Mouse (Mus musculus) limb, embryonic 10.5 days (tissue): ENCODE data around the gene Irx4. TPM values are rescaled to one million over a fixed set of nuclear protein-coding genes. Genes with fewer than 3 reads are reported as not detected.
A peak's percentile ranks its signal among the peaks of the same experiment; 100 is the strongest.

Source experiments
- DNase-seq: peaks from one replicate; pipeline ENCODE4 v3.0.0-alpha.2; 2017; ENCODE audit warnings: low spot score
- H3K27ac ChIP-seq: fragments of 300-500 bp; sonication (generic); 2 replicates; pipeline ENCODE4 v1.5.1; 2016; ENCODE audit warnings: mild to moderate bottlenecking
- H3K27me3 ChIP-seq: fragments of 300-500 bp; sonication (generic); 2 replicates; pipeline ENCODE4 v1.6.1; 2016; ENCODE audit warnings: low read depth, mild to moderate bottlenecking; ENCODE audit not compliant: poor library complexity, severe bottlenecking
- H3K36me3 ChIP-seq: fragments of 300-500 bp; sonication (generic); 2 replicates; pipeline ENCODE4 v1.6.1; 2016; ENCODE audit warnings: mild to moderate bottlenecking, moderate library complexity
- H3K4me1 ChIP-seq: fragments of 300-500 bp; sonication (generic); 2 replicates; pipeline ENCODE4 v1.6.1; 2016
- H3K4me3 ChIP-seq: fragments of 300-500 bp; sonication (generic); 2 replicates; pipeline ENCODE4 v1.5.1; 2016; ENCODE audit warnings: mild to moderate bottlenecking, moderate library complexity
- H3K9me3 ChIP-seq: fragments of 300-500 bp; sonication (generic); replicated peaks from 2 replicates; pipeline ENCODE4 v1.6.1; 2016; ENCODE audit warnings: mild to moderate bottlenecking
- WGBS: fragments of 180-500 bp; shearing (Covaris S2); methylation state at CpG from one replicate; pipeline ENCODE4 v1.1.7; 2016; 5-methylcytosine and 5-hydroxymethylcytosine counted together
- polyA plus RNA-seq: library from polyadenylated mRNA; unstranded; fragments of >200 nt; fragmentation: Nextera tagmentation; extraction: Ambion mirVana; gene quantifications from 2 replicates; pipeline ENCODE4 v1.2.1, GENCODE M21; 2016

Gene Irx4
- polyA plus RNA-seq, 1 experiment from 2014 or later: 3.8 TPM

DNA sequence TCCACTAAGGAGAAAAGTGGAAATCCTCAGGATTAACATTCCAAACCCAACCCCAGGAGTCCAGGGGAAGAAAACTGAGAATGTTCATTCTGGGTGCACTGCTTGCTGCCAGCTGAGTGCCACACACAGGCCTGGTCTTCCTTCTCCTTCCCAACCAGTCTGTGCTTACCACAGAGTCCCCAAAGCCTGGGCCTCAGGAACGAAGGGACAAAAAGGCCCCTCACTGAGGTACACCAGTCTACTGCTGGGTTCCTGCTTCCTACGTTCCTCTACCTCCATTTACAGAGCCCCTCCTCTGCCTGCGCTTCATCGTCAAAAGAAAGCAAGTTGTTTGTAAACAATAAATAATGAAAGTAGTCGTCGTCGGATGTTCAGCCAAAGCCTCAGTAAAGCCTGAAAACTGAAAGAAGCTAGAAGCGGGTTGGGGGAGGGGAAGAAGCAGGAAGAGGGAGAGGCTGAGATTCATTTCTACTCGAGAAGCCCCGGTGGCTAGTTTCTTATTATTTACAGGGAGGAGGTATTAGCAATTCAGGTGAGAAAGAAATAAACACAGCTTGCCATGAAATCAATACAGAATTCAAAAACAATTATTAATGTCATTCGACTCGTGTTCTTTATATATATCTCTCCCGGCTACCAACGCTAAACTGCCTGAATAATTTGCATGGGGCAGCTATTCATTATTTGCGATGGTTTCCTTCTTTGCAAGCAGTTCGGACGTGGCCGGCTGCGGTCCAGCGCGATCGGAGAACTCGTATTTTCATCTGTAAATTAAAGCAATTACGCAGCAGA lies 2.3 kb downstream of the Irx4 start:
- Histone ChIP-seq H3K27ac (no peak overlapping the region), H3K36me3 (no peaks in the 10 kb centered on the region), H3K4me1 (peaks cover 52% of the 10 kb centered on the region), H3K27me3 (peaks cover 100% of the 10 kb centered on the region), H3K4me3 (peak overlapping the region; percentile 37), H3K9me3 (no peaks in the 10 kb centered on the region)
- WGBS: 2% methylated on average over 24 of the region's 24 CpGs
- peak; percentile 42 for DNase-seq

GRCm38 (mm10) chr13:73263128-73263971 lies 3.1 kb downstream of the Irx4 start:
- H3K27ac ChIP-seq: no peak overlapping the region
- peaks cover 100% of the 10 kb centered on the region for H3K27me3 ChIP-seq
- H3K4me1 ChIP-seq: peaks cover 56% of the 10 kb centered on the region
- peak; percentile 71 for DNase-seq
- under 1% methylated on average over 40 of the region's 40 CpGs for WGBS
- H3K4me3 ChIP-seq: peak overlapping the region; percentile 37
- no peaks in the 10 kb centered on the region for H3K9me3 ChIP-seq
- no peaks in the 10 kb centered on the region for H3K36me3 ChIP-seq

DNA sequence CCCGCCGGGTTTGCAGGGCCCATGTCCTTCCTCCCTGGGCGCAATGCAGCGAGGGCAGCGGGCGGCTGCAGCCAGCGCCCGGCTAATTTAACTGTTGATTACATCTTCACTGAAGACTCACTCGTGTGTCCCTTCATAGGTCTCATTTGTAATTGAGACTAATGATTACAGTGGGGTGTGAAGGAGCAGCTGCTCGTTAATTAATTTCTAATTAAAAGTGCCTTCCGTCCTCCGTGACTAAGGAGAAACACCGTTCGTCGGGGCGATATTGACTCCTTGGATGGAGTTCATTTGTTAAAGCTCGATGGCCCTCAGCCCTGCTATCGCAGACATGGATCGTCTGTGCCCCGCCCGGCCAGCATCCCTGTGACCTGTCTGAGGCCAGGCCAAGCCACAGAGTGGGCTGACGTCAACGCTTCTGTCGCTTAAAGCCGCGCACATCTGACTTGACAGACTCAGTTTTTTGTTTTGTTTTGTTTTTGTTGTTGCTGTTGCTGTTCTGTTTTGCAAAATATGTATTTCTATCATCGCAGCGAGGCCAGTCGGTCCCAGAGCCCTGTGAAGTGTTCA lies 4.0 kb downstream of the Irx4 start:
- peaks cover 63% of the 10 kb centered on the region for H3K4me1 ChIP-seq
- peaks cover 100% of the 10 kb centered on the region for H3K27me3 ChIP-seq
- H3K4me3 ChIP-seq: peak overlapping the region; percentile 37
- WGBS: 2% methylated on average over 29 of the region's 29 CpGs
- H3K9me3 ChIP-seq: no peaks in the 10 kb centered on the region
- no peak overlapping the region for H3K27ac ChIP-seq
- H3K36me3 ChIP-seq: no peaks in the 10 kb centered on the region
- DNase-seq: peak; percentile 45

- peaks cover 63% of the 10 kb centered on the region for H3K4me1 ChIP-seq
- H3K27me3 ChIP-seq: peaks cover 100% of the 10 kb centered on the region
- H3K4me3 ChIP-seq: no peak overlapping the region
- no peak overlapping the region for H3K27ac ChIP-seq
- no peak for DNase-seq
- no peaks in the 10 kb centered on the region for H3K36me3 ChIP-seq
- no peaks in the 10 kb centered on the region for H3K9me3 ChIP-seq
- 20% methylated on average over 8 of the region's 8 CpGs for WGBS
Measured at GRCm38 (mm10) chr13:73264831-73265230, 4.6 kb downstream of the Irx4 start.

DNA sequence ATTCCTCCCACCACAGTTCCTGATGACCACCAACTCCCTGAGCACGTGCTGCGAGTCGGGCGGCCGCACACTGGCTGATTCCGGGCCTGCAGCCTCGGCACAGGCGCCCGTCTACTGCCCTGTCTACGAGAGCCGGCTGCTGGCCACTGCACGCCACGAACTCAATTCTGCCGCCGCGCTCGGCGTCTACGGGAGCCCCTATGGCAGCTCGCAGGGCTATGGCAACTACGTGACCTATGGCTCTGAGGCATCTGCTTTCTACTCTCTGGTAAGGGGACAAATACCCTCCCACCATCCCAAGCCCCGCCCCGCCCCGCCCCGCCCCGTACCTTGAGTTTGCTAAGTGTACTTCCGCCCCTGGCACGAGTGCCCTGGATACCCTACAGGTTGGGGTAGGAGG lies 5.2 kb downstream of the Irx4 start:
- 0 out of 2 replicates have a peak overlapping the region, but pooled peaks have one; percentile 9 for H3K27ac ChIP-seq
- peaks cover 100% of the 10 kb centered on the region for H3K27me3 ChIP-seq
- peak; percentile 74 for DNase-seq
- no peaks in the 10 kb centered on the region for H3K9me3 ChIP-seq
- peaks cover 59% of the 10 kb centered on the region for H3K4me1 ChIP-seq
- H3K4me3 ChIP-seq: peak overlapping the region; percentile 40
- 2% methylated on average over 28 of the region's 28 CpGs for WGBS
- H3K36me3 ChIP-seq: no peaks in the 10 kb centered on the region

- no peak for DNase-seq
- Histone ChIP-seq H3K4me1 (peaks cover 59% of the 10 kb centered on the region), H3K36me3 (no peaks in the 10 kb centered on the region), H3K27me3 (peaks cover 100% of the 10 kb centered on the region), H3K9me3 (no peaks in the 10 kb centered on the region), H3K4me3 (no peak overlapping the region), H3K27ac (no peak overlapping the region)
- WGBS: 5% methylated on average over 10 of the region's 10 CpGs
Measured at GRCm38 (mm10) chr13:73267551-73267950, 7.3 kb downstream of the Irx4 start.

- Histone ChIP-seq H3K4me3 (no peak overlapping the region), H3K27me3 (peaks cover 100% of the 10 kb centered on the region), H3K36me3 (no peaks in the 10 kb centered on the region), H3K4me1 (peaks cover 48% of the 10 kb centered on the region), H3K9me3 (no peaks in the 10 kb centered on the region), H3K27ac (no peak overlapping the region)
- 1% methylated on average over 20 of the region's 20 CpGs for WGBS
- DNase-seq: no peak
Measured at GRCm38 (mm10) chr13:73268702-73269101, 8.4 kb downstream of the Irx4 start.

GRCm38 (mm10) chr13:73269251-73269650 lies 9.0 kb downstream of the Irx4 start:
- Histone ChIP-seq H3K9me3 (no peaks in the 10 kb centered on the region), H3K27me3 (peaks cover 100% of the 10 kb centered on the region), H3K4me3 (no peak overlapping the region), H3K4me1 (peaks cover 42% of the 10 kb centered on the region), H3K27ac (no peak overlapping the region), H3K36me3 (no peaks in the 10 kb centered on the region)
- WGBS: 12% methylated on average over 15 of the region's 15 CpGs
- no peak for DNase-seq

- H3K4me3 ChIP-seq: no peak overlapping the region
- peaks cover 38% of the 10 kb centered on the region for H3K4me1 ChIP-seq
- no peak for DNase-seq
- no peak overlapping the region for H3K27ac ChIP-seq
- WGBS: 14% methylated on average over 3 of the region's 3 CpGs
- no peaks in the 10 kb centered on the region for H3K9me3 ChIP-seq
- H3K36me3 ChIP-seq: no peaks in the 10 kb centered on the region
- H3K27me3 ChIP-seq: peaks cover 100% of the 10 kb centered on the region
Measured at GRCm38 (mm10) chr13:73269891-73270290, 9.6 kb downstream of the Irx4 start.

DNA sequence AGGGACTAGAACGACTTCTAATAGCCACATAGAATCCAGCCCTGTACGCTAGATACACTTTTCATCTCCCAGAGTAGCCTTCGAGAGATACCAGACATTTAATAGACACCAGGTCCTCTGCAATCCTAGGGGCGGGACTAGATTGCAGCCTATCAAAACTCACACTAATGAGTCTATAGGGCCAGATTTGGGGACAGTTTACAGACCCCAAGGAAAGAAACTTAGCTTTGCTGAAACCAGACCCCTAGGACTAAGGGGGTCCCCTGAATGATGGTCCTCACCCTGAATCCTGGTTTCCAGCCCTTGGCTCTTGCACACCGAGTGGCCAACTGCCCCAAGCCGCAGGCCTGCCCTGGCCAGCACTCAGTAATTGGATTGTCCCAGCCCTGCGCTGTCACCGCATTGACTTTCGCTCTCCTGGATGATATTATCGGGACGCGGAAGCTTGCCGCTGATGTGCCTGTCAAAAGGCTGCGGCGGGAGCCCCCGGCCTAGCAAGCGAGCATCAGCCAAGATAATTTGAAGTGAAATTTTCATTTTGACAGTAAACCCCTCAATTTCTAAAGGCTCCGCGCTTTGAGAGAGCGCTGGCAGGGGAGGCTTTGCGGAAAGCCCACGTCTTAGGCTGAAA lies 10.3 kb downstream of the Irx4 start:
- 5% methylated on average over 22 of the region's 22 CpGs for WGBS
- Histone ChIP-seq H3K36me3 (no peaks in the 10 kb centered on the region), H3K27ac (no peak overlapping the region), H3K4me3 (no peak overlapping the region), H3K9me3 (no peaks in the 10 kb centered on the region), H3K4me1 (peaks cover 31% of the 10 kb centered on the region), H3K27me3 (peaks cover 100% of the 10 kb centered on the region)
- DNase-seq: peak; percentile 40

DNA sequence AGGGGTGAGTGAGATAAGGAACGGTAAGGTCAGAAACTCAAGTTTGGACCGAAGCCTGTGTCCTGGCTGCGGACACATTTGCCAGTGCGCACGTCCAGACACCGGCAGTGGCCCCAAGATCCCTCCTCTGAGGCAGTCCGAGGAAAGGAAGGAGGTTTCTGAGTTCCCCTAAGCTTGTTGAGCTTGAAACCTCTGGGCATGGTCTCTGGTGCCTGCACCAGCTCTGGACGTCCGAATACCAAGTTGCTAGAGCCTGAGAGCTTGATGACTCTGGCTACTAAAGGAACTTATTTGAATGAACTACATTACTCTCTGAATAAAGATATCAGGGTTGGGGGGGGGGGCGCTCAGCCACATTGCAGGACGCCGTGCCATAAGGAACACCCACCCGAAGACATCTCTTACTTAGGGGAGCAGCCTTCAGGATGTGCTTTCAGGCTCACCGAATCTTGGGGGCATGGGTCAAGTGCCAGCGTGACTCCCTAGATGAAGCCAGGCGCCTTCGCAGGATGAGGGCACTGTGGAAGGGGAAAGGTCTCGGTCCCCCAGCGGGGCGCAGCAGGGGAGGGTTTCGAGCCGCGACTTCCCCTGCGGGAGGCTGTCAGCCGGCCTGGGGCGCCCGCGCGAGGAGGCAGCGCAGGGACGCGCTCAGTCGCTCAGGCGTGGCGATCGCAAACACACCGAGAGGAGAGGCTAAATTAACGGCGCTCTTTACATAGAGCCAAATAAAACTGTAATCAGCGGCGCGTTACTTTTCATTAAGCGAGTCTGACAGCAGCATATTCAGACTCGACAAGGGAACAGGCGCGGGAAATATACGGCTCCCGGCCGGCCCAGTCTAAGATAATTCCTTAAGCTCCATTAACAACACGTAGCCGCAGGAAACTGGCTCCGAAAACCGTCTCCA lies 11.3 kb downstream of the Irx4 start:
- DNase-seq: peak; percentile 57

DNA sequence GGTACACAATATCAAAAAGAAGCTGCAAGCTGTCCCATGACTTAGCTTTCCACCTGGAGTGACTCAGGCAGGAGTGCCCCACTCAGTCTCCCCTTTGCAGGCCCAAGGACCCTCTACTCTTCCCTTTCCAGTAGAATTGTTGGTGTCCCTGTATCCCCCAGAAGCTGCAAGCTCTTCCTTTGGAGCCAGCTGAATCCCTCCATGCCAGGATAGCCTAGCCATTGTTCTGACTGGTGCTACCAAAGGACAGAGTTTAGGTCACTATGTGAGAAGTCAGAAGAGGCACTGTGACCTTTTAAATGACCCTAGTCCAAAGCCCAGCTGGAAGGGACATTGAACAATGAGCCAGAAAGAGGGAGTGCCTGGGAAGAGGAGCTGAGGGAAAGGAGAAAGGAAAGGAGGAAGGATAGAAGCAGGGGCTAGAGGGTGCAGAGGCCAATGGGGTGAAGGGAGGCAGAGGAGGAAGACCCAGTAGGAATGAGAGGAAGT lies 12.6 kb downstream of the Irx4 start:
- H3K4me1 ChIP-seq: peaks cover 25% of the 10 kb centered on the region
- no peak overlapping the region for H3K4me3 ChIP-seq
- peaks cover 99% of the 10 kb centered on the region for H3K27me3 ChIP-seq
- DNase-seq: no peak
- H3K27ac ChIP-seq: no peak overlapping the region
- H3K36me3 ChIP-seq: no peaks in the 10 kb centered on the region
- no peaks in the 10 kb centered on the region for H3K9me3 ChIP-seq

More for the DNA sequence above, 11.3 kb downstream of the Irx4 start:
- Histone ChIP-seq H3K36me3 (no peaks in the 10 kb centered on the region), H3K27ac (no peak overlapping the region), H3K27me3 (peaks cover 100% of the 10 kb centered on the region), H3K4me3 (peak overlapping the region; percentile 36), H3K4me1 (peaks cover 30% of the 10 kb centered on the region), H3K9me3 (no peaks in the 10 kb centered on the region)
- under 1% methylated on average over 53 of the region's 53 CpGs for WGBS
